Mouse (Mus musculus): Measurements from ENCODE around the gene Zfp462. TPM values are rescaled to one million over a fixed set of nuclear protein-coding genes. Genes with fewer than 3 reads are reported as not detected.
A peak's percentile ranks its signal among the peaks of the same experiment; 100 is the strongest.

The Zfp462 gene
- polyA plus RNA-seq, 1 experiment, result not detected

GRCm38 (mm10) chr4:55001386-55001785 lies 56.5 kb downstream of the Zfp462 start:
- 79% methylated on average over 3 of the region's 3 CpGs for WGBS
- Histone ChIP-seq H3K27ac (ENCODE audit: insufficient read depth, low read depth, low read length) (no peak overlapping the region), H3K4me1 (ENCODE audit: control insufficient read depth, insufficient read depth, low read length) (peaks cover 14% of the 10 kb centered on the region), H3K4me3 (ENCODE audit: insufficient read depth, low read depth, low read length) (no peak overlapping the region)
- no peak for TF ChIP-seq POLR2A (IDR thresholded peaks at IDR 0.05; ENCODE audit: insufficient read depth, low read depth, low read length)
- TF ChIP-seq CTCF (IDR thresholded peaks at IDR 0.05; ENCODE audit: insufficient read depth, low read depth, low read length), result no peak

GRCm38 (mm10) chr4:55003128-55003527 lies 58.3 kb downstream of the Zfp462 start:
- no peak for TF ChIP-seq CTCF (IDR thresholded peaks at IDR 0.05; ENCODE audit: insufficient read depth, low read depth, low read length)
- TF ChIP-seq POLR2A (IDR thresholded peaks at IDR 0.05; ENCODE audit: insufficient read depth, low read depth, low read length), result no peak
- WGBS, result 69% methylated on average over 6 of the region's 6 CpGs
- no peak overlapping the region for H3K4me3 ChIP-seq (ENCODE audit: insufficient read depth, low read depth, low read length)
- peaks cover 14% of the 10 kb centered on the region for H3K4me1 ChIP-seq (ENCODE audit: control insufficient read depth, insufficient read depth, low read length)
- H3K27ac ChIP-seq (ENCODE audit: insufficient read depth, low read depth, low read length), result no peak overlapping the region

GRCm38 (mm10) chr4:55005066-55005465 lies 60.2 kb downstream of the Zfp462 start:
- WGBS, result 17% methylated on average over 4 of the region's 4 CpGs
- H3K4me1 ChIP-seq (ENCODE audit: control insufficient read depth, insufficient read depth, low read length), result peaks cover 14% of the 10 kb centered on the region
- no peak for TF ChIP-seq CTCF (IDR thresholded peaks at IDR 0.05; ENCODE audit: insufficient read depth, low read depth, low read length)
- no peak for TF ChIP-seq POLR2A (IDR thresholded peaks at IDR 0.05; ENCODE audit: insufficient read depth, low read depth, low read length)
- no peak overlapping the region for H3K4me3 ChIP-seq (ENCODE audit: insufficient read depth, low read depth, low read length)
- H3K27ac ChIP-seq (ENCODE audit: insufficient read depth, low read depth, low read length), result peak overlapping the region; percentile 41

- Histone ChIP-seq H3K4me1 (ENCODE audit: control insufficient read depth, insufficient read depth, low read length) (peaks cover 14% of the 10 kb centered on the region), H3K27ac (ENCODE audit: insufficient read depth, low read depth, low read length) (peak overlapping the region; percentile 41), H3K4me3 (ENCODE audit: insufficient read depth, low read depth, low read length) (no peak overlapping the region)
- WGBS, result 15% methylated on average over 9 of the region's 9 CpGs
- TF ChIP-seq POLR2A (IDR thresholded peaks at IDR 0.05; ENCODE audit: insufficient read depth, low read depth, low read length) (no peak), CTCF (IDR thresholded peaks at IDR 0.05; ENCODE audit: insufficient read depth, low read depth, low read length) (no peak)
Measured at GRCm38 (mm10) chr4:55005521-55005969, 60.7 kb downstream of the Zfp462 start.

GRCm38 (mm10) chr4:55006024-55006423 lies 61.2 kb downstream of the Zfp462 start:
- WGBS, result 69% methylated on average over 1 of the region's 1 CpGs

GRCm38 (mm10) chr4:55008616-55009015 lies 63.8 kb downstream of the Zfp462 start:
- no peak overlapping the region for H3K27ac ChIP-seq (ENCODE audit: insufficient read depth, low read depth, low read length)
- 97% methylated on average over 14 of the region's 14 CpGs for WGBS
- peaks cover 22% of the 10 kb centered on the region for H3K4me1 ChIP-seq (ENCODE audit: control insufficient read depth, insufficient read depth, low read length)
- no peak for TF ChIP-seq CTCF (IDR thresholded peaks at IDR 0.05; ENCODE audit: insufficient read depth, low read depth, low read length)
- H3K4me3 ChIP-seq (ENCODE audit: insufficient read depth, low read depth, low read length), result no peak overlapping the region

More at GRCm38 (mm10) chr4:55006024-55006423, 61.2 kb downstream of the Zfp462 start:
- Histone ChIP-seq H3K4me3 (ENCODE audit: insufficient read depth, low read depth, low read length) (no peak overlapping the region), H3K27ac (ENCODE audit: insufficient read depth, low read depth, low read length) (peak overlapping the region; percentile 41; the same call in 1 of the 2 replicates), H3K4me1 (ENCODE audit: control insufficient read depth, insufficient read depth, low read length) (peaks cover 14% of the 10 kb centered on the region)
- no peak for TF ChIP-seq CTCF (IDR thresholded peaks at IDR 0.05; ENCODE audit: insufficient read depth, low read depth, low read length)
- no peak for TF ChIP-seq POLR2A (IDR thresholded peaks at IDR 0.05; ENCODE audit: insufficient read depth, low read depth, low read length)

GRCm38 (mm10) chr4:55011391-55011790 lies 66.5 kb downstream of the Zfp462 start:
- WGBS, result 73% methylated on average over 12 of the region's 12 CpGs
- TF ChIP-seq CTCF (IDR thresholded peaks at IDR 0.05; ENCODE audit: insufficient read depth, low read depth, low read length) (no peak), POLR2A (IDR thresholded peaks at IDR 0.05; ENCODE audit: insufficient read depth, low read depth, low read length) (no peak)
- peaks cover 15% of the 10 kb centered on the region for H3K4me1 ChIP-seq (ENCODE audit: control insufficient read depth, insufficient read depth, low read length)
- H3K4me3 ChIP-seq (ENCODE audit: insufficient read depth, low read depth, low read length), result no peak overlapping the region
- H3K27ac ChIP-seq (ENCODE audit: insufficient read depth, low read depth, low read length), result no peak overlapping the region

GRCm38 (mm10) chr4:55013563-55014248 lies 68.9 kb downstream of the Zfp462 start:
- no peak overlapping the region for H3K4me3 ChIP-seq (ENCODE audit: insufficient read depth, low read depth, low read length)
- peaks cover 15% of the 10 kb centered on the region for H3K4me1 ChIP-seq (ENCODE audit: control insufficient read depth, insufficient read depth, low read length)
- WGBS, result 41% methylated on average over 16 of the region's 16 CpGs
- TF ChIP-seq POLR2A (IDR thresholded peaks at IDR 0.05; ENCODE audit: insufficient read depth, low read depth, low read length) (no peak), CTCF (IDR thresholded peaks at IDR 0.05; ENCODE audit: insufficient read depth, low read depth, low read length) (no peak)
- H3K27ac ChIP-seq (ENCODE audit: insufficient read depth, low read depth, low read length), result no peak overlapping the region

- Histone ChIP-seq H3K4me3 (ENCODE audit: insufficient read depth, low read depth, low read length) (no peak overlapping the region), H3K4me1 (ENCODE audit: control insufficient read depth, insufficient read depth, low read length) (peaks cover 15% of the 10 kb centered on the region), H3K27ac (ENCODE audit: insufficient read depth, low read depth, low read length) (no peak overlapping the region)
- 95% methylated on average over 13 of the region's 13 CpGs for WGBS
- TF ChIP-seq POLR2A (IDR thresholded peaks at IDR 0.05; ENCODE audit: insufficient read depth, low read depth, low read length), result no peak
- no peak for TF ChIP-seq CTCF (IDR thresholded peaks at IDR 0.05; ENCODE audit: insufficient read depth, low read depth, low read length)
Measured at GRCm38 (mm10) chr4:55014731-55015463, 70.0 kb downstream of the Zfp462 start.
